Mouse (Mus musculus) right cerebral cortex, postnatal 36 days (tissue): ENCODE results near the gene Syt13.

Source experiments
- DNase-seq, 2 experiments: peaks; one replicate each; pipeline ENCODE4 v3.0.0; 2022; ENCODE audit warnings: low spot score in 2 of 2, mixed read lengths in 1 of 2

Gene Syt13

GRCm38 (mm10) chr2:92914933-92915553 is at the start of gene Syt13:
Syt13 (plus strand) TSS chr2:92915098.
- peak; percentile 66 to 83 for DNase-seq

GRCm38 (mm10) chr2:92866616-92867015 is 48.3 kb upstream of the Syt13 start:
- no peak for DNase-seq

GRCm38 (mm10) chr2:92870139-92870836 is 44.6 kb upstream of the Syt13 start:
- no peak for DNase-seq

GRCm38 (mm10) chr2:92871093-92871686 is 43.7 kb upstream of the Syt13 start:
- no peak for DNase-seq

GRCm38 (mm10) chr2:92872652-92873051 is 42.2 kb upstream of the Syt13 start:
- DNase-seq: no peak

GRCm38 (mm10) chr2:92874592-92874991 is 40.3 kb upstream of the Syt13 start:
- DNase-seq: no peak

- no peak for DNase-seq
Observed at GRCm38 (mm10) chr2:92877488-92877887, 37.4 kb upstream of the Syt13 start.

- peak; percentile 20 to 25 for DNase-seq
Observed at GRCm38 (mm10) chr2:92883039-92883911, 31.6 kb upstream of the Syt13 start.

GRCm38 (mm10) chr2:92883912-92884243 is 31.0 kb upstream of the Syt13 start:
- no peak for DNase-seq

GRCm38 (mm10) chr2:92884976-92885375 is 29.9 kb upstream of the Syt13 start:
- no peak for DNase-seq

- DNase-seq: no peak
Observed at GRCm38 (mm10) chr2:92886862-92887261, 28.0 kb upstream of the Syt13 start.

- no peak for DNase-seq
Observed at GRCm38 (mm10) chr2:92892524-92892923, 22.4 kb upstream of the Syt13 start.

- DNase-seq: no peak
Observed at GRCm38 (mm10) chr2:92903650-92904049, 11.2 kb upstream of the Syt13 start.

- DNase-seq: peak in 1 of 2 experiments; percentile 30
Observed at GRCm38 (mm10) chr2:92904307-92904859, 10.5 kb upstream of the Syt13 start.

GRCm38 (mm10) chr2:92910371-92910770 is 4.5 kb upstream of the Syt13 start:
- no peak for DNase-seq

- DNase-seq: no peak
Observed at GRCm38 (mm10) chr2:92912312-92912711, 2.6 kb upstream of the Syt13 start.

- DNase-seq: no peak
Observed at GRCm38 (mm10) chr2:92913295-92913694, 1.6 kb upstream of the Syt13 start.

GRCm38 (mm10) chr2:92915659-92916631 is 1.0 kb downstream of the Syt13 start:
- no peak for DNase-seq

GRCm38 (mm10) chr2:92917405-92918142 is 2.7 kb downstream of the Syt13 start:
- DNase-seq: no peak

GRCm38 (mm10) chr2:92920709-92921108 is 5.8 kb downstream of the Syt13 start:
- DNase-seq: no peak
